Mouse (Mus musculus) ES-E14 (cell line): ENCODE measurements around the gene Car10. TPM values are rescaled to one million over a fixed set of nuclear protein-coding genes. Genes with fewer than 3 reads are reported as not detected.

Experiments
- DNase-seq: peaks from one replicate; pipeline ENCODE4 v3.0.0-alpha.2; 2013; ENCODE audit warnings: low read depth, low spot score
- H3K27ac ChIP-seq: 2 replicates; pipeline ENCODE4 v1.5.1; 2012; ENCODE audit warnings: low read depth, mild to moderate bottlenecking, low read length, moderate library complexity, mixed read lengths; ENCODE audit not compliant: poor library complexity, insufficient read depth, severe bottlenecking
- H3K36me3 ChIP-seq: 2 replicates; pipeline ENCODE4 v1.6.1; 2012; ENCODE audit warnings: mild to moderate bottlenecking, low read length, moderate library complexity, mixed read lengths; ENCODE audit not compliant: control insufficient read depth, poor library complexity, insufficient read depth, severe bottlenecking
- H3K4me1 ChIP-seq, 2 experiments: fragments of 150-350 bp in 1 of 2; sonication (generic) in 1 of 2; 2 replicates each; pipeline ENCODE4 v1.6.1; 2012; ENCODE audit warnings: low read length in 2 of 2, mild to moderate bottlenecking in 1 of 2, mixed read lengths in 1 of 2; ENCODE audit not compliant: control insufficient read depth in 2 of 2, insufficient read depth in 2 of 2, poor library complexity in 1 of 2
- H3K4me3 ChIP-seq, 2 experiments: fragments of 150-350 bp in 1 of 2; sonication (generic) in 1 of 2; 2 replicates each; pipeline ENCODE4 v1.5.1; 2012; ENCODE audit warnings: low read length in 2 of 2, low read depth in 1 of 2, mild to moderate bottlenecking in 1 of 2, mixed read lengths in 1 of 2; ENCODE audit not compliant: insufficient read depth in 1 of 2, poor library complexity in 1 of 2, severe bottlenecking in 1 of 2
- H3K9ac ChIP-seq: 2 replicates; pipeline ENCODE4 v1.6.1; 2012; ENCODE audit warnings: low read depth, mild to moderate bottlenecking, low read length, mixed read lengths; ENCODE audit not compliant: poor library complexity, insufficient read depth, severe bottlenecking
- H3K9me3 ChIP-seq: fragments of 150-350 bp; sonication (generic); 2 replicates; pipeline ENCODE4 v1.6.1; 2012; ENCODE audit warnings: low read depth, mild to moderate bottlenecking, low read length; ENCODE audit not compliant: control insufficient read depth, insufficient read depth
- CHD2 ChIP-seq: IDR thresholded peaks from 2 replicates; pipeline ENCODE4 v1.6.1; 2014; ENCODE audit warnings: mild to moderate bottlenecking, low read depth, low read length, inconsistent platforms
- HCFC1 ChIP-seq: IDR thresholded peaks from 2 replicates; pipeline ENCODE4 v1.6.1; 2012; ENCODE audit warnings: low read length, inconsistent platforms, borderline replicate concordance; ENCODE audit not compliant: insufficient read depth
- MAFK ChIP-seq: IDR thresholded peaks from 2 replicates; pipeline ENCODE4 v1.6.1; 2014; ENCODE audit warnings: mild to moderate bottlenecking, low read depth, low read length, inconsistent platforms; ENCODE audit not compliant: insufficient read depth
- ZC3H11A ChIP-seq: IDR thresholded peaks from 2 replicates; pipeline ENCODE4 v1.6.1; 2012; ENCODE audit warnings: low read depth, mild to moderate bottlenecking, inconsistent platforms, low read length, borderline replicate concordance
- ZNF384 ChIP-seq: IDR thresholded peaks from 2 replicates; pipeline ENCODE4 v1.6.1; 2012; ENCODE audit warnings: low read depth, low read length, inconsistent platforms
- in situ Hi-C, 2 experiments: fragments of 600-800 bp; cut with MboI; formaldehyde crosslinking; loops; one replicate each; pipeline ENCODE4 v1.15.1; 2025; ENCODE audit warnings: low sequenced_read_pairs in 2 of 2, inconsistent platforms in 1 of 2; ENCODE audit not compliant: unreplicated experiment in 2 of 2
- total RNA-seq: library from RNA; depleted of rRNA; stranded (reverse); fragments of 300-350 nt; gene quantifications from 2 replicates; pipeline ENCODE4 v1.2.3, GENCODE M21; 2012

Gene Car10
- total RNA-seq, 1 experiment: not detected

DNA sequence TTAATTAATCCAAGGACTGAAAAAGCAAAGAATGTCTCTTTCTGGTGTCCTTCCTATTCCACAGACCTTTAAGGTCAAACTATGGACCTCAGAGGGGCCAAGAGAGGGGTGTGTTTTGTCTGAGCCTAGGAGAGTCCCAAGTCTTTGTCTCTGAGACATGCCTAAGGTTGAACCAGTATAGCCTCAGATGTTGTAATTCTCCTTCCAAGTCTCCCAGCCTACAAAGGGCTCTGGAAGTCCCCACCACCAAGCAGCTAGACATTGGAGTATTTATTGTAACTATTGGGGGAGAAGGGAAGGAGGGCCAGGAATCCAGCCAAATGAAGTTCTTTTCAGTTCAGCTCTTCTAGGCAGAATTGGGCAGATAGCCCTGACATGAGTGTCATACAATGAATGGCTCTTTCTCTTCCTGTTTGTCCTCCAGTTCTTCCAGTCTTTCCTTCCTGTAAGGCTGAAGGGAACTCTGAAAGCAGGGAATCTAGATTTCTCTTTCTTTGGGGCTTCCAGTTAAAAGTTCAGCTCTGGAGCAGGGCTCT lies 464.6 kb downstream of the Car10 start:
- Histone ChIP-seq H3K27ac (no peak overlapping the region), H3K4me1 (no peaks in the 10 kb centered on the region; a peak in 1 of 4 replicates), H3K9ac (no peak overlapping the region), H3K9me3 (no peaks in the 10 kb centered on the region), H3K4me3 (no peak overlapping the region), H3K36me3 (no peaks in the 10 kb centered on the region)
- TF ChIP-seq HCFC1 (no peak), CHD2 (no peak), ZC3H11A (no peak), MAFK (no peak)
- in situ Hi-C loops: no loop called here
- no peak for DNase-seq

DNA sequence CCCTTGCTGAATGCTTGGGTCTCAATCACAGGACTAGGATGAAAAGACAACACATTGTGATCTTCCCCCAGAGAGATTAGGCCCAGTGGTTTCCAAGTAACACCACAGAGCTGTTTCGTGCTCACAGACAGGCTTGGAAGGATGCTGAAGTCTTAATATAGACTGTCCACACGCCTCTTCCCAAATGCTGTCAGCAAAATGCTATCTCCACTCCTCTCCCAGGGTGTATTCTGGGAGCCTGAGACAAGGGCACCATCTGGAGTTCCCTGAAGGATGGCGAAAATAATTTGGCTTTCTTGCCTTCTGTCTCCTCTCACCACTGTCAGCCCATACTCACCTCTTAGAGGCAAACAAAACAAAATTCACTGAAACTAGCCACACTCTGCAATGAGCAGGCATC lies 467.9 kb downstream of the Car10 start:
- in situ Hi-C loops: no loop called here
- no peak for TF ChIP-seq ZNF384
- no peak for TF ChIP-seq ZC3H11A
- TF ChIP-seq MAFK: no peak
- no peak for TF ChIP-seq HCFC1
- no peak for TF ChIP-seq CHD2
- no peak overlapping the region for H3K27ac ChIP-seq
- H3K4me3 ChIP-seq: no peak overlapping the region
- no peaks in the 10 kb centered on the region for H3K9me3 ChIP-seq
- H3K36me3 ChIP-seq: no peaks in the 10 kb centered on the region
- no peak overlapping the region for H3K9ac ChIP-seq
- no peak for DNase-seq
- no peaks in the 10 kb centered on the region; a peak in 1 of 4 replicates for H3K4me1 ChIP-seq

DNA sequence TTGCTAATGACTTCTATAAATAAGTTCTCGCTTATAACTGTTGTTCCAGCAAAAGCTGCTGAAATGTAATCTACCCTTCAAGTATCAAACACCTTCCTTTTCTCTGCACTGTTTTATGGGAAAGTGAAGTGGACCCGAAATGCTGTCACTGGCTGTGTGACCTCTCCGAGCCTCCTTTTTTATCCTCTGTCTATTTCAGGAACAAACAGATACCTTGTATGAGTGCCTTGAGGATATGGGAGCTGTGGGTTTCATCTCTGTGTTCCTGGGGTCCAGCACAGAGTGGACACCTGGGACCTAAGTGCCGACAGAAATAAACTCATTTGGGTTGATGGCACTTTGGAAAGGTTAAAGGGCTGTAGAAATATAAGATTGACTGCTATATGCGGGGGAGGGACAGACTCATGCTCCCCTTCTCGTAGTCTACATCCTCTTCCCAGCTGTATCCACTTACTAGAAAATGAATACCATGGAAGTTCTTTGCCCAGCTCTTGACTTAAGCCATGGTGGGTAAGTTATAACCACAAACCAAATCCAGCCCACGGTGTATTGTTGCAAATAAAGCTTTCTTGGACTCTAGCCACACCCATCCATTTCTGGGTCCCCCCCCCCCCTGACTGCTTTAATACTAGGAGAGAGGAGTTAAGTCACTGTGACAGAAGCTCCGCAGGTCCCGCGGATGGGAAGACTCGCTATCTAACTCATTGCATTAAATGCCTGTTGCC lies 474.3 kb downstream of the Car10 start:
- Histone ChIP-seq H3K27ac (no peak overlapping the region), H3K4me3 (no peak overlapping the region), H3K9me3 (no peaks in the 10 kb centered on the region), H3K36me3 (no peaks in the 10 kb centered on the region), H3K4me1 (no peaks in the 10 kb centered on the region), H3K9ac (no peak overlapping the region)
- TF ChIP-seq CHD2 (no peak), MAFK (no peak), HCFC1 (no peak), ZNF384 (no peak)
- in situ Hi-C loops: no loop called here
- DNase-seq: no peak

DNA sequence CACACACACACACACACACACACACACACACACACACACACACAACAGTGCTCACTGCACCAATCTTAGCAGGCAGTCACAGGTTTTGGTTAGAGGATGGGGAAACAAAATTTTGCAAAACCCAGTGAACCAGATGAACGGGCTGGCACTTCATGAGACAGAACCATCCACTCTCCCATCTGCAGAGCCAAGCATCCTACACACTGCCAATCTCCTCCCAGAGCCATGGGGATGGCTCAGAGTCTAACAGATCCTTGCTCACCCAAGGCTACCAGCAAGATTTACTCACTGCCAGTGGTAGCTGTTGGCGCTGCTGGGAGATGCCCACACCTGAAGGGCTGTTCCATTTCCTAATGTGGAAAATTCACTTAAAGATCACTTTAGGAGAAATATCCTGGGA lies 479.6 kb downstream of the Car10 start:
- in situ Hi-C loops: no loop called here
- TF ChIP-seq ZC3H11A: no peak
- Histone ChIP-seq H3K36me3 (no peaks in the 10 kb centered on the region), H3K4me3 (no peak overlapping the region), H3K4me1 (no peaks in the 10 kb centered on the region), H3K27ac (no peak overlapping the region), H3K9me3 (no peaks in the 10 kb centered on the region), H3K9ac (no peak overlapping the region)
- DNase-seq: no peak

- in situ Hi-C loops: no loop called here
- Histone ChIP-seq H3K36me3 (no peaks in the 10 kb centered on the region), H3K27ac (no peak overlapping the region), H3K4me1 (no peaks in the 10 kb centered on the region), H3K4me3 (no peak overlapping the region), H3K9ac (no peak overlapping the region), H3K9me3 (no peaks in the 10 kb centered on the region)
- DNase-seq: no peak
- no peak for TF ChIP-seq ZNF384
- no peak for TF ChIP-seq ZC3H11A
- no peak for TF ChIP-seq HCFC1
- no peak for TF ChIP-seq MAFK
- no peak for TF ChIP-seq CHD2
These were observed 481.8 kb downstream of the Car10 start for GRCm38 (mm10) chr11:93579626-93580025.
